Mouse (Mus musculus) liver, adult 2 months (tissue): ENCODE measurements around the gene Katnb1. TPM values are rescaled to one million over a fixed set of nuclear protein-coding genes. Genes with fewer than 3 reads are reported as not detected.
A peak's percentile ranks its signal among the peaks of the same experiment; 100 is the strongest.

Experiments
- DNase-seq: peaks from one replicate; pipeline ENCODE4 v3.0.0-alpha.2; 2011; ENCODE audit warnings: low read depth, low spot score; ENCODE audit errors: extremely low read depth
- H3K27ac ChIP-seq: fragments of 200-500 bp; replicated peaks from 2 replicates; pipeline ENCODE4 v1.5.1; 2012; ENCODE audit warnings: low read depth, mild to moderate bottlenecking, control low read depth, inconsistent platforms, low read length; ENCODE audit not compliant: insufficient read depth
- H3K27me3 ChIP-seq: fragments of 200-500 bp; 2 replicates; pipeline ENCODE4 v1.6.1; 2012; ENCODE audit warnings: mild to moderate bottlenecking, moderate library complexity, low read length, inconsistent platforms; ENCODE audit not compliant: control insufficient read depth, insufficient read depth
- H3K36me3 ChIP-seq: fragments of 200-500 bp; 2 replicates; pipeline ENCODE4 v1.6.1; 2012; ENCODE audit warnings: low read length, inconsistent platforms; ENCODE audit not compliant: control insufficient read depth, insufficient read depth
- H3K4me1 ChIP-seq: fragments of 200-500 bp; 2 replicates; pipeline ENCODE4 v1.6.1; 2011; ENCODE audit warnings: low read length; ENCODE audit not compliant: control insufficient read depth, insufficient read depth
- H3K4me3 ChIP-seq: fragments of 200-500 bp; 2 replicates; pipeline ENCODE4 v1.5.1; 2011; ENCODE audit warnings: low read depth, mild to moderate bottlenecking, control low read depth, low read length, moderate library complexity; ENCODE audit not compliant: insufficient read depth
- H3K79me2 ChIP-seq: fragments of 200-500 bp; 2 replicates; pipeline ENCODE4 v1.6.1; 2012; ENCODE audit warnings: inconsistent platforms, mild to moderate bottlenecking, low read length, moderate library complexity; ENCODE audit not compliant: control insufficient read depth, insufficient read depth
- H3K9ac ChIP-seq: fragments of 200-500 bp; 2 replicates; pipeline ENCODE4 v1.6.1; 2012; ENCODE audit warnings: low read depth, mild to moderate bottlenecking, control low read depth, inconsistent platforms, low read length
- CTCF ChIP-seq: fragments of 200-500 bp; IDR thresholded peaks from 2 replicates; pipeline ENCODE4 v1.5.1; 2011; ENCODE audit warnings: low read depth, low read length, control low read depth
- POLR2A ChIP-seq: fragments of 200-500 bp; IDR thresholded peaks from 2 replicates; pipeline ENCODE4 v1.6.1; 2011; ENCODE audit warnings: low read length, control low read depth; ENCODE audit not compliant: insufficient read depth; ENCODE audit errors: extremely low read depth
- WGBS: fragments of 180-500 bp; shearing (Covaris S2); methylation state at CpG from one replicate; pipeline ENCODE4 v1.1.7; 2018; 5-methylcytosine and 5-hydroxymethylcytosine counted together
- polyA plus RNA-seq: library from polyadenylated mRNA; depleted of rRNA; stranded (reverse); fragments of >200 nt; gene quantifications from 2 replicates; pipeline ENCODE4 v1.2.3, GENCODE M21; 2012
- total RNA-seq: library from RNA; depleted of rRNA; stranded (reverse); fragments of >200 nt; gene quantifications from 2 replicates; pipeline ENCODE4 v1.2.3, GENCODE M21; 2014

Gene Katnb1
- total and polyA plus RNA-seq, 2 experiments: 1.3 to 3.2 TPM

DNA sequence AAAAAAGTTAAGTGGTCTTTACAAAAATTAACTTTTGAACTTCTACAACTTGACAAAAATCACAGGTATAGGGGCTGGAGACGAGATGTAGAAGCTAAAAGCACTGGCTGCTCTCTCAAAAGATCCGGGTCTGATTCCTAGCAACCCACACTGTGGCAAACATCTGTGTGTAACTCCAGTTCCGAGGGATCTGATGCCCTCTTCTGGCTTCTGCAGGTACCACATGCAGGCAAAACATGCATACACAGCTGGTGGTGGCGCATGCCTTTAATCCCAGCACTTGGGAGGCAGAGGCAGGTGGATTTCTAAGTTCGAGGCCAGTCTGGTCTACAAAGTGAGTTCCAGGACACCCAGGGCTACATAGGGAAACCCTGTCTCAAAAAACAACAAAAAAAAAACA is 42.5 kb downstream of the Katnb1 start:
- TF ChIP-seq CTCF: peak; percentile 56; the same call in 1 of the 2 replicates
- TF ChIP-seq POLR2A: no peak
- Histone ChIP-seq H3K79me2 (peaks cover 24% of the 10 kb centered on the region), H3K4me3 (no peak overlapping the region), H3K36me3 (peaks cover 11% of the 10 kb centered on the region; the same call in 1 of the 2 replicates), H3K27ac (no peak overlapping the region), H3K9ac (no peak overlapping the region), H3K4me1 (no peaks in the 10 kb centered on the region), H3K27me3 (no peaks in the 10 kb centered on the region)
- no peak for DNase-seq
- 97% methylated on average over 5 of the region's 5 CpGs for WGBS

DNA sequence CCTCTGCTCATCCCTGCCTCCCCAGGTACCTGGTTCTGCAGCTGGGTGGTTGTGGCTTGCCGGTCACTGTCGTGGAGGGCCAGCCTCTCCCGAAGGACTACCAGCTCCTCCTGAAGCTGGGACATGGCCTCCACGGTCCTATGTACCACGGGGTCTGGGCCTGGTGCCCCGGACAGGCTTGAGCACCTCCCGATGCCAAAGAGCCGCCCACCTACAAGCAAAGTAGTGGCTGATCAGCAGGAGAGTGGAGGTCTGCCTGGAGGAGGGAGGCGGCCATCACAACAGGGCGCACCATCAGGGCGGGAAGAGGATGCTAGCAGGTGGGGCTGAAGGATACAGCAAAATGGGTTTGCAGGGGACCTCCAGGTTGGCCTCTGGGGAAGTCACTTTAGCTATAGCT is 45.5 kb downstream of the Katnb1 start:
- Histone ChIP-seq H3K4me1 (peaks cover 15% of the 10 kb centered on the region), H3K27ac (no peak overlapping the region), H3K36me3 (peaks cover 10% of the 10 kb centered on the region; the same call in 1 of the 2 replicates), H3K79me2 (peaks cover 21% of the 10 kb centered on the region), H3K4me3 (no peak overlapping the region), H3K27me3 (no peaks in the 10 kb centered on the region), H3K9ac (no peak overlapping the region)
- no peak for TF ChIP-seq POLR2A
- TF ChIP-seq CTCF: no peak
- DNase-seq: no peak
- 93% methylated on average over 11 of the region's 11 CpGs for WGBS

DNA sequence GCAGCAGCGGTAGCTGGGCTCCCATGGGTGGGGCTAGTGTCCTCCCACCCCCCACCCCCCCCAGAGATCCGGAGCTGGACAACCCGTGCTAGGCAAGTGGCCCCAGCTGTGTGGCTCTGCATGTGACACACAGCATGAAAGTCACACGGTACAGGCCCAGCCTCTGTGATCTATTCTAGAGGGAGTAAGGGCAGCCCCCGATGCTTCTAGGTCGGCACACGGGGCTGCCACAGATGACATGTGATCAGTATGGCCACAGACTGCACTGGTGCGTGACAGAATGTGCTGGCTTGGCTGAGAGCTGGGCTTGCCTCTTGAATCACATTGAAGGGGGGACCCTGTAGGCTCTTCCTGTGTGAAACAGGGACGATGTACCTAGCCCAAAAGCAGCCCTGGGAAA is 46.7 kb downstream of the Katnb1 start:
- H3K27ac ChIP-seq: no peak overlapping the region
- peaks cover 9% of the 10 kb centered on the region; the same call in 1 of the 2 replicates for H3K36me3 ChIP-seq
- no peak overlapping the region for H3K4me3 ChIP-seq
- TF ChIP-seq POLR2A: no peak
- TF ChIP-seq CTCF: no peak
- WGBS: 94% methylated on average over 9 of the region's 9 CpGs
- H3K9ac ChIP-seq: no peak overlapping the region
- peaks cover 18% of the 10 kb centered on the region for H3K4me1 ChIP-seq
- DNase-seq: no peak
- H3K79me2 ChIP-seq: peaks cover 19% of the 10 kb centered on the region
- no peaks in the 10 kb centered on the region for H3K27me3 ChIP-seq

DNA sequence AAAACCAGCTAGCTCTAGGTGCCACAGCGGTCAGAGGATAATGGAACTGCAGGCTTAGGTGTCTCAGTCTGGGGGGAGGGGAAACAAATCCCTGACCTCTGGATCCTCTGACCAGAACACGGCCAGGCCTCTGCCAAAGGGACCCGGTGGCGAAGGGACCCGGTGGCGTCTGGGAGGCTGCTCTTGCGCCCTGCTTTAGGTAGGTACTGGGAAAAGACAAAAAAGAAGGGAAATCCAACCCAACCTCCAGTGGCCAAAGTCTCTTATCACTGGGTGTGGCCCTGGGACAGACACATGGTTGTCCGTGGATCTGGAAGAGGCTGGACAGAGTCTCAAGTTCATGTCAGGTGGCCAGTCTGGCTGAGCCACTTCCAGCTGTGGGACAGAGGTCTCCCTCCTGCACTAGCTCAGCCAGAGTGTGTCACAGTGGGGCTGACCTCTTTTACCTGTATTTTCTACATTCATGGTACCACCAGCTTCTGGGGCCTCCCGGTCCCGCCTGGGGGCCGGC is 47.8 kb downstream of the Katnb1 start:
- no peak overlapping the region for H3K9ac ChIP-seq
- H3K36me3 ChIP-seq: peaks cover 3% of the 10 kb centered on the region; the same call in 1 of the 2 replicates
- H3K79me2 ChIP-seq: peaks cover 15% of the 10 kb centered on the region
- peak; percentile 90 for DNase-seq
- H3K4me3 ChIP-seq: no peak overlapping the region
- H3K4me1 ChIP-seq: peaks cover 18% of the 10 kb centered on the region
- H3K27me3 ChIP-seq: no peaks in the 10 kb centered on the region
- WGBS: 41% methylated on average over 11 of the region's 11 CpGs
- peak overlapping the region; percentile 23; the same call in 1 of the 2 replicates for H3K27ac ChIP-seq
- TF ChIP-seq CTCF (no peak), POLR2A (no peak)

DNA sequence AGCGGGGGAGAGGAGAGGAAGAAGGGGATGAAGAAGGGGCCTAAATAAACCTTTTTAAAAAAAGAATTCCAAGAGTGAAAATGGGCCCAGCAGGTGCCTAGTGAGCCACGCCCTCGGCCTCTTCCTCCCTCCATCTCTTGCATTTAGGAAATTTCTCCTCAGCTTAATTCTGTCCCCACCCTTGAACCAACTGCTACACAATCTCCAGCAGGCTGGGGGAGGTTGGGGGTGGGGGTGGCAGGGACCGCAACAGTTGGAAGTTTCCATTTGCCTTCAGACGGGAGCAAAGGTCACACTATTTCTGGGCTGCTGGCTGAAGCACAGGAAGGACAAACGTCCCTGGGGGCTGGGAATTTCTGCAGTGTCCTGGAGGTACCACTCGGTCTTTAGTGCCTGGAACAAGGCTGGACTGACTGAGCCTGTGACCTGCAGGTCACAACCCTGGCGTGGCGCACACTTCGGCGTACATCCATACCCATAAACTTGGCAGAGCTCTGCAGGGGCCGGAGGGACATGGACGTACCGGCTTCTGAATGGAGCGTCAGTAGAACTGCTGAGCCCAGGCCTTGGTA is 50.1 kb downstream of the Katnb1 start:
- WGBS: 12% methylated on average over 15 of the region's 15 CpGs
- Histone ChIP-seq H3K27me3 (no peaks in the 10 kb centered on the region), H3K4me3 (no peak overlapping the region), H3K9ac (no peak overlapping the region), H3K79me2 (peaks cover 16% of the 10 kb centered on the region), H3K4me1 (peaks cover 18% of the 10 kb centered on the region), H3K27ac (peak overlapping the region; percentile 22; the same call in 1 of the 2 replicates), H3K36me3 (no peaks in the 10 kb centered on the region)
- TF ChIP-seq POLR2A: no peak
- no peak for TF ChIP-seq CTCF
- peak; percentile 87 for DNase-seq

DNA sequence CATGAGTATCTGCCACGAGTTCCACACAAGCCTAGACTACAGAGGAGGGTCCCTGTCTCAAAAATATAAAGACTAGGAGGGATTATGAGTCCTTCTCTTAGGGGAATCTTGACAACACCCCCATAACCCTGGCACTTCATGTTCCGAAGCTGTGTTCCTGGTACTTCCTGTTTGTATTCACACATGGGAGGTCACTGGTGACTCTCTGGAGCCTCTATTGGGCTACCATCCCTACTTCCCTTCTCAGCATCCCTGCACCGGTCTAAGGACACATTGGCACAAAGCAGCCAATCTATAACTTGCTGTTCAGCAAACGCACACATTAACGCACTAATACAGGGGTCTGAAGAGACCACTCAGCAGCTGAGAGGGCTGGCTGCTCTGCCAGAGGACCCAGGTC is 51.0 kb downstream of the Katnb1 start:
- 63% methylated on average over 5 of the region's 5 CpGs for WGBS
- H3K27ac ChIP-seq: peak overlapping the region; percentile 22; the same call in 1 of the 2 replicates
- H3K9ac ChIP-seq: no peak overlapping the region
- DNase-seq: no peak
- H3K4me1 ChIP-seq: peaks cover 21% of the 10 kb centered on the region
- no peaks in the 10 kb centered on the region for H3K27me3 ChIP-seq
- H3K36me3 ChIP-seq: no peaks in the 10 kb centered on the region
- peaks cover 16% of the 10 kb centered on the region for H3K79me2 ChIP-seq
- TF ChIP-seq POLR2A: no peak
- no peak for TF ChIP-seq CTCF
- no peak overlapping the region for H3K4me3 ChIP-seq
